Mouse (Mus musculus): ENCODE data around the gene Commd2. TPM values are rescaled to one million over a fixed set of nuclear protein-coding genes. Genes with fewer than 3 reads are reported as not detected.

Commd2 gene
- polyA plus RNA-seq (2012; rRNA removed), result 19.5 and 23.1 TPM in 2 replicates

GRCm38 (mm10) chr3:57651231-57651864 is at the start of gene Commd2:
Commd2 (minus strand) TSS chr3:57651715.
- WGBS, result under 1% methylated on average over 42 of the region's 42 CpGs
- TF ChIP-seq CTCF (IDR thresholded peaks at IDR 0.05; ENCODE audit: insufficient read depth, low read length), result no peak
- TF ChIP-seq POLR2A (IDR thresholded peaks at IDR 0.05; ENCODE audit: borderline replicate concordance, extremely low read depth, low read depth, low read length), result peak; percentile 85; the same call in 1 of the 2 replicates
- DNase-seq, result peak; percentile 94

GRCm38 (mm10) chr3:57696779-57697178 is 45.3 kb upstream of the Commd2 start:
- TF ChIP-seq CTCF (IDR thresholded peaks at IDR 0.05; ENCODE audit: insufficient read depth, low read length) (no peak), POLR2A (IDR thresholded peaks at IDR 0.05; ENCODE audit: borderline replicate concordance, extremely low read depth, low read depth, low read length) (no peak)
- WGBS, result 93% methylated on average over 9 of the region's 9 CpGs
- DNase-seq, result no peak
- H3K4me1 ChIP-seq (ENCODE audit: control insufficient read depth, insufficient read depth, low read length), result no peaks in the 10 kb centered on the region
- no peak overlapping the region for H3K4me3 ChIP-seq (replicated peaks; ENCODE audit: extremely low read depth, low read depth, low read length)

More at GRCm38 (mm10) chr3:57651231-57651864, at the start of gene Commd2:
- Histone ChIP-seq H3K4me3 (replicated peaks; ENCODE audit: extremely low read depth, low read depth, low read length) (peak within 1 kb of the TSS; percentile 99), H3K4me1 (ENCODE audit: control insufficient read depth, insufficient read depth, low read length) (peaks cover 2% of the 10 kb centered on the region)

- no peak for DNase-seq
- Histone ChIP-seq H3K4me1 (ENCODE audit: control insufficient read depth, insufficient read depth, low read length) (no peaks in the 10 kb centered on the region), H3K4me3 (replicated peaks; ENCODE audit: extremely low read depth, low read depth, low read length) (no peak overlapping the region)
- TF ChIP-seq CTCF (IDR thresholded peaks at IDR 0.05; ENCODE audit: insufficient read depth, low read length) (no peak), POLR2A (IDR thresholded peaks at IDR 0.05; ENCODE audit: borderline replicate concordance, extremely low read depth, low read depth, low read length) (no peak)
- WGBS, result 74% methylated on average over 4 of the region's 4 CpGs
Observed at GRCm38 (mm10) chr3:57696249-57696648, 44.7 kb upstream of the Commd2 start.

- Histone ChIP-seq H3K4me3 (replicated peaks; ENCODE audit: extremely low read depth, low read depth, low read length) (no peak within 1 kb of the TSS), H3K4me1 (ENCODE audit: control insufficient read depth, insufficient read depth, low read length) (no peaks in the 10 kb centered on the region)
- WGBS, result 59% methylated on average over 2 of the region's 2 CpGs
- TF ChIP-seq POLR2A (IDR thresholded peaks at IDR 0.05; ENCODE audit: borderline replicate concordance, extremely low read depth, low read depth, low read length), result no peak
- TF ChIP-seq CTCF (IDR thresholded peaks at IDR 0.05; ENCODE audit: insufficient read depth, low read length), result no peak
- DNase-seq, result no peak
Observed at GRCm38 (mm10) chr3:57692719-57693118, 41.2 kb upstream of the Commd2 start, which contains the start of gene Ankub1. Ankub1 (minus strand) TSS chr3:57692799.

GRCm38 (mm10) chr3:57691772-57692171 is 40.3 kb upstream of the Commd2 start:
- TF ChIP-seq CTCF (IDR thresholded peaks at IDR 0.05; ENCODE audit: insufficient read depth, low read length) (no peak), POLR2A (IDR thresholded peaks at IDR 0.05; ENCODE audit: borderline replicate concordance, extremely low read depth, low read depth, low read length) (no peak)
- no peaks in the 10 kb centered on the region for H3K4me1 ChIP-seq (ENCODE audit: control insufficient read depth, insufficient read depth, low read length)
- no peak overlapping the region for H3K4me3 ChIP-seq (replicated peaks; ENCODE audit: extremely low read depth, low read depth, low read length)
- no peak for DNase-seq
- 69% methylated on average over 4 of the region's 4 CpGs for WGBS

GRCm38 (mm10) chr3:57677786-57678185 is 26.3 kb upstream of the Commd2 start:
- 0 out of 2 replicates have a peak, but pooled peaks cover under 1% of the 10 kb centered on the region for H3K4me1 ChIP-seq (ENCODE audit: control insufficient read depth, insufficient read depth, low read length)
- DNase-seq, result no peak
- TF ChIP-seq CTCF (IDR thresholded peaks at IDR 0.05; ENCODE audit: insufficient read depth, low read length), result no peak
- no peak for TF ChIP-seq POLR2A (IDR thresholded peaks at IDR 0.05; ENCODE audit: borderline replicate concordance, extremely low read depth, low read depth, low read length)
- H3K4me3 ChIP-seq (replicated peaks; ENCODE audit: extremely low read depth, low read depth, low read length), result no peak overlapping the region

- WGBS, result 67% methylated on average over 2 of the region's 2 CpGs
- DNase-seq, result no peak
- H3K4me1 ChIP-seq (ENCODE audit: control insufficient read depth, insufficient read depth, low read length), result 0 out of 2 replicates have a peak, but pooled peaks cover 2% of the 10 kb centered on the region
- TF ChIP-seq CTCF (IDR thresholded peaks at IDR 0.05; ENCODE audit: insufficient read depth, low read length) (no peak), POLR2A (IDR thresholded peaks at IDR 0.05; ENCODE audit: borderline replicate concordance, extremely low read depth, low read depth, low read length) (no peak)
- no peak overlapping the region for H3K4me3 ChIP-seq (replicated peaks; ENCODE audit: extremely low read depth, low read depth, low read length)
Observed at GRCm38 (mm10) chr3:57674075-57674474, 22.6 kb upstream of the Commd2 start.

GRCm38 (mm10) chr3:57673586-57673985 is 22.1 kb upstream of the Commd2 start:
- peak; percentile 41 for DNase-seq
- H3K4me3 ChIP-seq (replicated peaks; ENCODE audit: extremely low read depth, low read depth, low read length), result no peak overlapping the region
- 49% methylated on average over 4 of the region's 4 CpGs for WGBS
- TF ChIP-seq POLR2A (IDR thresholded peaks at IDR 0.05; ENCODE audit: borderline replicate concordance, extremely low read depth, low read depth, low read length) (no peak), CTCF (IDR thresholded peaks at IDR 0.05; ENCODE audit: insufficient read depth, low read length) (no peak)
- H3K4me1 ChIP-seq (ENCODE audit: control insufficient read depth, insufficient read depth, low read length), result 0 out of 2 replicates have a peak, but pooled peaks cover 2% of the 10 kb centered on the region

- WGBS, result 16% methylated on average over 14 of the region's 14 CpGs
- TF ChIP-seq CTCF (IDR thresholded peaks at IDR 0.05; ENCODE audit: insufficient read depth, low read length) (peak; percentile 15; the same call in 1 of the 2 replicates), POLR2A (IDR thresholded peaks at IDR 0.05; ENCODE audit: borderline replicate concordance, extremely low read depth, low read depth, low read length) (no peak)
- peaks cover 2% of the 10 kb centered on the region; the same call in 1 of the 2 replicates for H3K4me1 ChIP-seq (ENCODE audit: control insufficient read depth, insufficient read depth, low read length)
- DNase-seq, result peak; percentile 53
- peak overlapping the region; percentile 31 for H3K4me3 ChIP-seq (replicated peaks; ENCODE audit: extremely low read depth, low read depth, low read length)
Observed at GRCm38 (mm10) chr3:57667054-57667723, 15.7 kb upstream of the Commd2 start.

All from lung, adult 2 months (tissue).